Mouse (Mus musculus) limb, embryonic 12.5 days (tissue): ENCODE results near the gene Vangl2. TPM values are rescaled to one million over a fixed set of nuclear protein-coding genes. Genes with fewer than 3 reads are reported as not detected.

Source experiments
- ATAC-seq: fragments of 200-750 bp; cut with Nextera tagmentation; 2 replicates; pipeline ENCODE4 v1.8.0; 2017; ENCODE audit warnings: low read depth, moderate TSS enrichment; ENCODE audit not compliant: insufficient number of reproducible peaks, insufficient read depth, low FRiP score, low TSS enrichment
- H3K27ac ChIP-seq: fragments of 300-500 bp; sonication (generic); 2 replicates; pipeline ENCODE4 v1.5.1; 2016; ENCODE audit warnings: mild to moderate bottlenecking, moderate library complexity
- H3K27me3 ChIP-seq: fragments of 300-500 bp; sonication (generic); 2 replicates; pipeline ENCODE4 v1.6.1; 2016; ENCODE audit warnings: mild to moderate bottlenecking, moderate library complexity
- H3K36me3 ChIP-seq: fragments of 300-500 bp; sonication (generic); 2 replicates; pipeline ENCODE4 v1.6.1; 2016; ENCODE audit warnings: mild to moderate bottlenecking, moderate library complexity
- H3K4me1 ChIP-seq: fragments of 300-500 bp; sonication (generic); replicated peaks from 2 replicates; pipeline ENCODE4 v1.6.1; 2016
- H3K4me2 ChIP-seq: fragments of 300-500 bp; sonication (generic); 2 replicates; pipeline ENCODE4 v1.6.1; 2016; ENCODE audit warnings: mild to moderate bottlenecking, moderate library complexity
- H3K4me3 ChIP-seq: fragments of 300-500 bp; sonication (generic); replicated peaks from 2 replicates; pipeline ENCODE4 v1.5.1; 2016; ENCODE audit warnings: mild to moderate bottlenecking
- H3K9ac ChIP-seq: fragments of 300-500 bp; sonication (generic); replicated peaks from 2 replicates; pipeline ENCODE4 v1.6.1; 2016; ENCODE audit warnings: mild to moderate bottlenecking, moderate library complexity
- H3K9me3 ChIP-seq: fragments of 300-500 bp; sonication (generic); 2 replicates; pipeline ENCODE4 v1.6.1; 2016; ENCODE audit warnings: mild to moderate bottlenecking, moderate library complexity
- WGBS: fragments of 180-500 bp; shearing (Covaris S2); methylation state at CpG from one replicate; pipeline ENCODE4 v1.1.7; 2016; 5-methylcytosine and 5-hydroxymethylcytosine counted together
- polyA plus RNA-seq: library from polyadenylated mRNA; unstranded; fragments of >200 nt; fragmentation: Nextera tagmentation; extraction: Ambion mirVana; gene quantifications from 2 replicates; pipeline ENCODE4 v1.2.1, GENCODE M21; 2016

The Vangl2 gene
- polyA plus RNA-seq, 1 experiment from 2014 or later: 23.7 TPM

DNA sequence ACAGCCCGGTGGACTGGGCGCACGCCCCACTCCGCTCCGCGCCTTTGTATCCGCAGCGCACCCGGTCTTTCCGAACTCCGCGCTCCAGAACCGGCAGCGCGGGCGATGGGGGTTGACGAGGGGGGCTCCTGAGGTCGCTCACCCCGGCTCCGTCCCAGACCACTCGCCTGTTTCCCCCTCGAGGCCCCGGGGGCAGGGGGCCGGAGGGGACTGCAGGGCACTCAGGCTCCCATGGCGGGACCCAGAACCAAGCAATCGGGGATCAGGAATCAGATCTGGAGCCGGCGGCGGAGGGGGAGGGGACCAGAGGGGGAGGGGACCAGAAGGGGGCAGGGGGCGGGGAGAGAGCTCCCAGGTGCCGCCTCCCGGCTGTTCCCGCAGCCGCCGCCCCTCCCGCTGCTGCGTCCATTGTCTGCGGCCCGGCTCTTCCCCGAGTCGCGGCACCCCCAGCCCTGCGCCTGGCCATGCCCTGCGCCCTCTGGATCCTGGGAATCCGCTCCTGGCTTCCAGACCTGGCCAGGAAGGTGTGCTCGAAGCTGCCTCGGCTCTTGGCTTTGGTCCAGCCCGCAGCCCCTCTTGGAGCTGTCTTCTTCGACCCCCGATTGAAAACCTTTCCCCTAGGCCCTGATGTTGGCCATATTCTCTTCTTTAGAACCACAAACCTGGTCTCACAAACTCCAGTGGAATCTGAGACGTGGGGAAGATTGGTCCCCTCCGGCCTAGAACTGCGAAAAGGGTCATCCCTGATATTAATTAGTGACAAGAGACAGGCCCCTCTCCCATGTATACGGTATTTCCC lies 1.0 kb downstream of the Vangl2 start:
- Histone ChIP-seq H3K36me3 (peaks cover 17% of the 10 kb centered on the region; the same call in 1 of the 2 replicates), H3K9ac (peak overlapping the region; percentile 91), H3K4me1 (peaks cover 41% of the 10 kb centered on the region), H3K4me3 (peak overlapping the region; percentile 76), H3K9me3 (no peaks in the 10 kb centered on the region), H3K4me2 (peak overlapping the region; percentile 70), H3K27ac (peak overlapping the region; percentile 97), H3K27me3 (no peaks in the 10 kb centered on the region)
- WGBS: under 1% methylated on average over 49 of the region's 54 CpGs
- peak; percentile 85 for ATAC-seq

DNA sequence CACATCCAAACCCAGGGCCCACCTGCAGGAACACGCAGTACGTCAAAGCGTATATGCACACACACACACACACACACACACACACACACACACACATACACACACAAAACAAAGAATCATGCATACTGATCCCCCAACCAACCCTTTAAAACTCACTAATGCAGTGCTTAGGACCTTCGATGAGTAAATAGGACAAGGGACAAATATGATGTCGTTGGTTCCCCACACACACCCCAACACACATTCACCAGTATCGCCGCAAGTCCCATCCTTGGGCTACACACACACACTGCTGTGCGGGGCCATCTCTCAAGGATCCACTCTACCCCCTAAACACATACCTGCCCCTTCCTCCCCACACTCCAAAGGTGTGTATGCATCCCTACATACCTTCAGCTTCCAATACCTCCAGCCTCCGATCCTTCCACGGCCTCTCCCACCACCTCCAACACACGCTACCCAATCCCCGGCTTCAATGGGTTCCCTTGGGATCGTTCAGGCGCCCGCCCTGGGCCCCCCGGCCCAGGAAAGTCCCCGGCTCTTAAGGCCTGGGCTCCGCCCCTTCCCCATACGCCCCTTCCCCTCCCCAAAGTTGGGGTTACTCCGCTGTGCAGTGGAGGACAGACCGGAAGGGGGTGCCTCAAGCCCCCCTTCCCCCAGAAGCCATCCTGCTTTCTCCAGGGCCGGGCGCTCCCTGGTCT lies 1.9 kb downstream of the Vangl2 start:
- Histone ChIP-seq H3K4me2 (peak overlapping the region; percentile 70), H3K4me3 (peak overlapping the region; percentile 76), H3K27ac (peak overlapping the region; percentile 97), H3K4me1 (peaks cover 46% of the 10 kb centered on the region), H3K36me3 (peaks cover 23% of the 10 kb centered on the region; the same call in 1 of the 2 replicates), H3K27me3 (no peaks in the 10 kb centered on the region), H3K9ac (peak overlapping the region; percentile 91), H3K9me3 (no peaks in the 10 kb centered on the region)
- peak; percentile 79 for ATAC-seq
- WGBS: 1% methylated on average over 23 of the region's 23 CpGs

DNA sequence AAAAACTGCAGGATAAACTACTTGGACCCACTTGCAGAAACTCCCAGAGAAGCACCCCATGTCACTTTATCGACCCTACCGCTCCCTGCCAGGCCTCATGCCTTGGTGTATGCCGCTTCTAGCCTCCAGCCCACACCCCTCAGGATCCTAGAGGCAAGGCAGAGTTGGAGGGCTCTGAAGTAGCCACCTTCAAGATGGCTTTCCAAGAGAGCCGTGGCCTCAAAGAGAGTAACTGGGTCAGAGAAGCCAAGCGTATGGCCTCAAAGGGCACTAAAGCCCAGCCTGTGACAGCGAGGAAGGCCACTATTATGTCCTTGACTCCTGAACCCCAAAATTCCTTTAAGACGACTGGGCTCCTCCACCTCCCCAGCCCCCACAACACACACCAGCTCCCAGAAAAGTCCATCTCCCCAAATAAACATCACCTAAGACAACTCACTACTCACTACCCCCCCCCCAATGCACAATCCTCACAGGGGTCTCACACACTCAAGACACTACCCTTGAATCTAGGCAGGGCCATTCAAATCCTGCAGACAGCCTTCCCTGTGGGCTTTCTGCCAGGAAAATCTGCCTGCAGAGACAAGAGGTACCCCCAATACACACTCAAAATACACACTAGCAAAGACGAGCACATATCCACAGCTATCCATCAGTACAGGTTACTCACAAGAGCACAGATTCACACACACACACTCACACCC lies 2.9 kb downstream of the Vangl2 start:
- peaks cover 53% of the 10 kb centered on the region for H3K4me1 ChIP-seq
- H3K27ac ChIP-seq: peak overlapping the region; percentile 35; the same call in 1 of the 2 replicates
- no peaks in the 10 kb centered on the region for H3K27me3 ChIP-seq
- H3K4me3 ChIP-seq: peak overlapping the region; percentile 76
- H3K9me3 ChIP-seq: no peaks in the 10 kb centered on the region
- no peak for ATAC-seq
- H3K36me3 ChIP-seq: peaks cover 28% of the 10 kb centered on the region; the same call in 1 of the 2 replicates
- 60% methylated on average over 8 of the region's 8 CpGs for WGBS
- peak overlapping the region; percentile 70 for H3K4me2 ChIP-seq
- peak overlapping the region; percentile 91 for H3K9ac ChIP-seq

DNA sequence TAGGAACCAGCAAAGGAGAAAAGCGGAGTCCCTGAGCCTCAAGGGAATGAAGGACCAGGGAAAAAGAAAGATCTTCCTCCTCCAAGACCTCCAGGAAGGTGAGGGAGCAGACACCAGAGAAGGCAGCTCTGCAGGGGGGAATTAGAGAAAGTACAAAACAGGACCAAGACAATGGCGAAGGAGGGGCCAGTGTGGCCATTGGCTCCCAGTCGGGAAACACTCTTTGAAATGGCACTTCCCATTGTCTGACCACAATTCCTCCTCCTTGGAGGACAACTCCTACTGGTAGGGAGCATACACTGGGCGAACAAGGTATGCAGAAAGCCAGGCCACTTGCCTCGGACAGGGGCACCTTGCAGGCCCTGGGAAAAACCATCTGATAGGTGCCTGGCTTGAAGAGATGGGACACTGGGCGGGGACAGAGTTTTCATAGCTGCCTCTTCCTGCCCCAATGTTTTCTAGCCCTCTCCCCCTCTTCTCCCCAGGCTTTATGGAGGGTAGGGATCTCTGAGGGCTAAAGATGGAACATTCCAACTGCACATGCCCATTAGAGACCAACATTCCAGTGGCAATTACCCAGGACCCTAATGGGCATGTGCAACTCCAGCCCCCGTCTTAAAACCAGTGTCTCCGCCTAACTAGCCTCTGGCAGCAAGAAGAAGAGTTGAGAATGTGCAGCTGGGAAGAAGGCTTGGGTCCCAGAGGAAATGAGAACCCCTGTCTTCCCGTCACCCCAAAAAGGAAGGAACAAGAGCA lies 3.9 kb downstream of the Vangl2 start:
- no peak overlapping the region for H3K9ac ChIP-seq
- peak overlapping the region; percentile 70 for H3K4me2 ChIP-seq
- no peaks in the 10 kb centered on the region for H3K27me3 ChIP-seq
- ATAC-seq: no peak
- 51% methylated on average over 9 of the region's 9 CpGs for WGBS
- peaks cover 38% of the 10 kb centered on the region; the same call in 1 of the 2 replicates for H3K36me3 ChIP-seq
- H3K9me3 ChIP-seq: no peaks in the 10 kb centered on the region
- peak overlapping the region; percentile 76; the same call in 1 of the 2 replicates for H3K4me3 ChIP-seq
- no peak overlapping the region; the same call in 1 of the 2 replicates for H3K27ac ChIP-seq
- H3K4me1 ChIP-seq: peaks cover 64% of the 10 kb centered on the region

DNA sequence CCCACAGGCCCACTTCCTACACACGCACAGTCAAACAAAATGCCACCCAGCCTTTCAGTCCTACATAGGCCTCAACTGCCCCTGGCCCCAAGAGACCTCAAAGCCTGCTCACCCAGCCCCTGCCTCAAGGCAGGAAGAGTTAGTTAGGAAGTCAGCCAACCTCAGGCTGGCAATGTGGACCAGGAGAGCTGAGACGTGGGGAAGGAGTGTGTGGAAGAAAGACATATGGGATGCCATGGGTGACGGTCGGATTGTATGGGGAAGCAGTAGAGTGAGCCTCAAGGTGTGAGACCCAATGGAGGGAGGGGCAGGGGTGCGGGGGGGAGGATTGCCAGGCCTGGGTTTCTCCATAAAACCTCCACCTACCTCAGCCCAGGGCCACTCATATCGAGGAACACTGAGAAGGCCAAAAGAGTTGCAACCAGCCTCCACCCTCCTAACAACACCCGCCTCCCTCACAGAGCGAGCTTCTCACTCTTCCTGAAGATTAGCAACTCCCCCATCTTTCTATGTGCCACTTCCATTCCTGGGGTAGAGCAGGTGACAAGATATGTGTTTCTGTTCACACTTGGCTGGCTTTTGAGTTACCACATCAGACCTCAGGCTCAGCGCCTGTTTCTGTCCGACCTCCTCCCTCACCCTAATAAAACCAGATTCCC lies 8.3 kb downstream of the Vangl2 start:
- Histone ChIP-seq H3K27ac (no peak overlapping the region), H3K27me3 (no peaks in the 10 kb centered on the region), H3K4me2 (no peak overlapping the region), H3K4me1 (peaks cover 80% of the 10 kb centered on the region), H3K36me3 (peaks cover 40% of the 10 kb centered on the region; the same call in 1 of the 2 replicates), H3K9ac (no peak overlapping the region), H3K4me3 (no peak overlapping the region), H3K9me3 (no peaks in the 10 kb centered on the region)
- ATAC-seq: no peak
- WGBS: 68% methylated on average over 10 of the region's 10 CpGs

DNA sequence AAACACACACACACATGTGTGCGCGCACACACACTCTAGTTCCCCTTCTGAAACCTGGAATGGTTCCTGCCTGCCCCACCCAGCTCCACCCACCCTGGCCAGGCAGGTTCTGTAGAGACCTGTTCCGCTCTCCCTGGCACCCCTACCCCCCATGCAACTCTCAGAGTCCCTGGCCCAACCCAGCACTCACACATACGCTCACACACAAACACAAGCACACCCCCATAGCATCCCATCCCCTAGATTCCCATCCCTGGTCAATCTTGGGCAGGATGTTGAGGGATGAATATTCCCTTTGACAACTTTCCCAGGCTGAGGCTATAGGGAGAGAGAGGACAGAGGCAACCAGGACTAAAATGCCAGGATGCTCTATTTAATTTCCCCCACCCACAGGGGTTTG lies 8.9 kb downstream of the Vangl2 start:
- Histone ChIP-seq H3K27me3 (no peaks in the 10 kb centered on the region), H3K9me3 (no peaks in the 10 kb centered on the region), H3K27ac (no peak overlapping the region), H3K4me2 (no peak overlapping the region), H3K4me3 (no peak overlapping the region), H3K36me3 (peaks cover 45% of the 10 kb centered on the region; the same call in 1 of the 2 replicates), H3K4me1 (peaks cover 74% of the 10 kb centered on the region), H3K9ac (no peak overlapping the region)
- no peak for ATAC-seq
- WGBS: 94% methylated on average over 4 of the region's 4 CpGs

DNA sequence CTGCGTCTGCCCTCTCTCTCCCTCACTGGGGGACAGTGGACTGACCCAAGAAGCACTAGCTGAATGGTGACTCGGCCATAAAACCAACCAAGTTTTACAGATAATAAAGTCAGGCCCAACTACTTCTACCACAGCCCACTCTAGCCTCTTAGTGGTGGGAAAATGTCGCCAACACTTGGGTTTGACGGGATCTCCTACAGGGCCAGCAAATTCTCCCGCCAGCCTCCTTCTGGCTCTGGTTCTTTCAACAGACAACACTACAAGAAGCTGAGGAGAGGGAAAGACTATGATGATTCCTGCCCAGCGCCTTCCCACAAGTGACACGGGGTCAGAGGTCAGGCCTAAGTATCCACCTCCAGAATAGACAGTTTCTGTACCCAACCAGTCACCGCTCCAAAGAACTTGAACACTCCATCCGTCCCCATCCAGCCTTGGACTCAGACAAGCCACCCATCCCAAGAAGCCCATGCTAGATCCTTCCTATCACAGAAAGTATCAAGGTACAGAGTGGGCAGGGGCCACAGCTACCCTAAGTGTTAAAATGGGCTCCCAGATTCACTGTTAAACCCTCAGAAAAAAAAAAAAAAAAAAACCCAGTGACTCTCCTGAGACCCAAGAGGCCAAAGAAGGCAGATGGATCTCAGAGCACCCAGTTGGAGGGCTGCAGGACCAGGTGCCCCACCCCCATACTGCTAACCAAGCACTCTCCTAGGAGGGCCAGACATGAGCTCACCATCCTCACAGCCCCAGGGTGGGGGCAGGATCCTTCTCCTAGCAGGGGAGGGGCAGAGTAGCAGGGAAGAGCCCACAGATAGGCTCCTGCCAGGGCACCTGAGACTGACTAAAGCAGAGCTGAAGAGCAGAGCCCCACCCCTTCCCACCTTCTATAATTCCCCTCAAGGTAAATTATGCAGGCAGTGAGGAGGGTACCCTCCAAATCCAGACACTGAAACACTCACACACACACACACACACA lies 9.6 kb downstream of the Vangl2 start:
- no peak overlapping the region for H3K4me2 ChIP-seq
- H3K27ac ChIP-seq: peak overlapping the region; percentile 88; the same call in 1 of the 2 replicates
- H3K36me3 ChIP-seq: peaks cover 38% of the 10 kb centered on the region; the same call in 1 of the 2 replicates
- no peak overlapping the region for H3K9ac ChIP-seq
- H3K9me3 ChIP-seq: no peaks in the 10 kb centered on the region
- ATAC-seq: no peak
- H3K27me3 ChIP-seq: no peaks in the 10 kb centered on the region
- WGBS: 89% methylated on average over 9 of the region's 9 CpGs
- H3K4me1 ChIP-seq: peaks cover 68% of the 10 kb centered on the region
- no peak overlapping the region for H3K4me3 ChIP-seq

DNA sequence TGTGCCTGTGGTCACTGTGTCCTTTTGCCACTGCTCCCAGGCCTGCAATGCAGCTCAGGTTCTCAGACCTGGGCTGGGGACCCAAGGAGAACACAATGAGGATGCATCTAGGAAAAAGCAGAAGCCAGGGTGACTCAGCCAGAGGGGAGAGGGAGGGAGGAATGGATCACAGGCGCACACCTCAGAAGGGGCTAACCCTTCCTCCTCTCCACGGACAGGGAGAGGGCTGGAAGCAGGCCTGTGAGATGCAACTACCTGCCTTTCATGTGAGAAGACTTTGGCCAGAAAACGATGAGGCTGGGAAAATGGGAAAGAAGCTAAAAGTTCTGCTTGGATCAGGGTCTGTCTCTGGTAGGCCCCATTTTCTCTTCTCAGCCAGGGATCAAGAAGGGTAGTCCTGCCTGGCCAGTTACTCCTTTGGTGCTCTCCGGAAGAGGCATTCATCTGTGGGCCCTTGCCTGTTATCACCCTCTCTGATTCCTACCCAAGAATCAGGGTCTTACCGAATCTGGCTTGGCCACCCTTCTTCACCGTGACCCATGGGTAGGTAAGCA lies 10.7 kb downstream of the Vangl2 start:
- Histone ChIP-seq H3K27me3 (no peaks in the 10 kb centered on the region), H3K9ac (peak overlapping the region; percentile 34; the same call in 1 of the 2 replicates), H3K4me2 (peak overlapping the region; percentile 35), H3K4me3 (no peak overlapping the region), H3K36me3 (peaks cover 39% of the 10 kb centered on the region), H3K4me1 (peaks cover 66% of the 10 kb centered on the region), H3K9me3 (no peaks in the 10 kb centered on the region), H3K27ac (peak overlapping the region; percentile 88)
- peak; percentile 7; the same call in 1 of the 2 replicates for ATAC-seq
- 81% methylated on average over 6 of the region's 6 CpGs for WGBS
